Mouse (Mus musculus): Measurements from ENCODE around the gene Ano9. TPM values are rescaled to one million over a fixed set of nuclear protein-coding genes. Genes with fewer than 3 reads are reported as not detected.

Ano9 gene
- polyA plus RNA-seq, 1 experiment from 2014 or later, result 8.0 TPM

DNA sequence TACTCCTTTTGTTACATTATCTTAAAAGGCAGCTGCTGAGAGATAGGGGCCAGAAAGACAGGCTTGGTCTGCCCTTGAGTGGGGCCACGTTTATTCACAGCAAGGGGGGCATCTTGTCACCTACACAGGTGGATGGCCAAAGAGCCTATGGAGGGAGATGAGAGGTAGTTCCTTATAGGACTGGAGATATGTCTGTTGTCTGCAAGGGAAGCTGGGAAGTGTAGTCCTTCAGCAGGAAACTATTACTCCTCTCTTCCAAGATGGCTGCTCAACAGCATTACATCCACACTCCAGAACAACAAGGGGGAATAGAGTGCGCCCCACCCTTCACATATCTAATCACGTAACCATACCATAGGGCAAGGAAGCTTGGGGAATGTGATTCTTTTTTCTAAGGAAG is 1.9 kb upstream of the Ano9 start:
- no peak overlapping the region for H3K4me3 ChIP-seq (ENCODE audit: low read length)
- H3K9me3 ChIP-seq (ENCODE audit: low read length), result no peaks in the 10 kb centered on the region
- H3K27ac ChIP-seq (ENCODE audit: low read length), result no peak overlapping the region
- no peak overlapping the region for H3K9ac ChIP-seq (replicated peaks; ENCODE audit: low read length)
- H3K27me3 ChIP-seq (ENCODE audit: insufficient read depth, low read length), result no peaks in the 10 kb centered on the region
- ATAC-seq (ENCODE audit: low FRiP score, low TSS enrichment), result no peak
- no peaks in the 10 kb centered on the region for H3K36me3 ChIP-seq (ENCODE audit: insufficient read depth, low read length)
- H3K4me2 ChIP-seq (replicated peaks; ENCODE audit: low read depth, low read length), result no peak overlapping the region
- H3K4me1 ChIP-seq (ENCODE audit: insufficient read depth, low read length), result peaks cover 4% of the 10 kb centered on the region
- 74% methylated on average over 3 of the region's 3 CpGs for WGBS

DNA sequence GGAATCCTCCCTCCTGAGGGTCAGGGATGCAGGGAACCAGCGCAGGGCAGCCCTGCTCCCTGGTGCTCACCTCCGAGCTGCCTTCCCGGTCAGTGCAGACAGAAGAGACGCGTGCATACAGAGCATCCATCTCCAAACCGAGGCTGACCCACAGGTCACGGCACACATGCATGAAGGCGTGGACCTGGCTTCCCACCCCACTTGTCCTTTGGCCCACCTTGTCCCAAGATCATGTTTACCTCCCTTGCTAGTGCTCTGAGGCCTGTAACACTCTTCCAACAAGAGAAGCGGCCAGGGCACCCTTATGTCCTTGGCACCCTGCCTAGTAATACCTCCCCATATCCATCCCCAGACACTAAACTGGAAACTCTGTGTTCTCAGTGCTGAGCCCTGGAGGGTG is 1.7 kb downstream of the Ano9 start:
- Histone ChIP-seq H3K4me2 (replicated peaks; ENCODE audit: low read depth, low read length) (no peak overlapping the region), H3K27ac (ENCODE audit: low read length) (no peak overlapping the region), H3K36me3 (ENCODE audit: insufficient read depth, low read length) (no peaks in the 10 kb centered on the region), H3K9ac (replicated peaks; ENCODE audit: low read length) (no peak overlapping the region), H3K4me1 (ENCODE audit: insufficient read depth, low read length) (no peaks in the 10 kb centered on the region), H3K9me3 (ENCODE audit: low read length) (no peaks in the 10 kb centered on the region), H3K4me3 (ENCODE audit: low read length) (no peak overlapping the region), H3K27me3 (ENCODE audit: insufficient read depth, low read length) (no peaks in the 10 kb centered on the region)
- no peak for ATAC-seq (ENCODE audit: low FRiP score, low TSS enrichment)
- 87% methylated on average over 9 of the region's 9 CpGs for WGBS

DNA sequence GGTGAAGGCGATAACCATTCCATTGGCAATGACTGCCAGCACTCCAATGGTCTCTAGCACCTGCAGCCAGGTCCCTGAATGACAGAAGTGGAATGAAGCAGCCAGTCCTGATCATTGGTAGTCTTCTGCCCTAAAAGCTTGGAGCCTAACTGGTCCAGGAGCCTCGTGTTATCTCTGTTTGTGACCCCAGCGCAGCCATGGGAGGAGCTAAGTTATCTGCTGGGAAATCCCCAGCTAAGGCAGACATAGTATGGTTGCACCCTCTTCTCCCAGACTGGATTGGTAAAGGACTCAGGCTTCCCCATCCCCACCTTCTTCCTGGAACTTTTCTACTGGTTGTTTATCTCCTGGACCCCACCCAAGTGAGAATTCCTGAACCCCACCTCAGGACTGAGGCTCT is 14.4 kb downstream of the Ano9 start:
- 0 out of 2 replicates have a peak, but pooled peaks cover 9% of the 10 kb centered on the region for H3K27me3 ChIP-seq (ENCODE audit: insufficient read depth, low read length)
- H3K4me2 ChIP-seq (replicated peaks; ENCODE audit: low read depth, low read length), result no peak overlapping the region
- H3K36me3 ChIP-seq (ENCODE audit: insufficient read depth, low read length), result no peaks in the 10 kb centered on the region
- H3K4me1 ChIP-seq (ENCODE audit: insufficient read depth, low read length), result no peaks in the 10 kb centered on the region
- H3K9me3 ChIP-seq (ENCODE audit: low read length), result no peaks in the 10 kb centered on the region
- H3K27ac ChIP-seq (ENCODE audit: low read length), result no peak overlapping the region
- no peak overlapping the region for H3K4me3 ChIP-seq (ENCODE audit: low read length)
- ATAC-seq (ENCODE audit: low FRiP score, low TSS enrichment), result no peak
- 64% methylated on average over 3 of the region's 3 CpGs for WGBS
- H3K9ac ChIP-seq (replicated peaks; ENCODE audit: low read length), result no peak overlapping the region

DNA sequence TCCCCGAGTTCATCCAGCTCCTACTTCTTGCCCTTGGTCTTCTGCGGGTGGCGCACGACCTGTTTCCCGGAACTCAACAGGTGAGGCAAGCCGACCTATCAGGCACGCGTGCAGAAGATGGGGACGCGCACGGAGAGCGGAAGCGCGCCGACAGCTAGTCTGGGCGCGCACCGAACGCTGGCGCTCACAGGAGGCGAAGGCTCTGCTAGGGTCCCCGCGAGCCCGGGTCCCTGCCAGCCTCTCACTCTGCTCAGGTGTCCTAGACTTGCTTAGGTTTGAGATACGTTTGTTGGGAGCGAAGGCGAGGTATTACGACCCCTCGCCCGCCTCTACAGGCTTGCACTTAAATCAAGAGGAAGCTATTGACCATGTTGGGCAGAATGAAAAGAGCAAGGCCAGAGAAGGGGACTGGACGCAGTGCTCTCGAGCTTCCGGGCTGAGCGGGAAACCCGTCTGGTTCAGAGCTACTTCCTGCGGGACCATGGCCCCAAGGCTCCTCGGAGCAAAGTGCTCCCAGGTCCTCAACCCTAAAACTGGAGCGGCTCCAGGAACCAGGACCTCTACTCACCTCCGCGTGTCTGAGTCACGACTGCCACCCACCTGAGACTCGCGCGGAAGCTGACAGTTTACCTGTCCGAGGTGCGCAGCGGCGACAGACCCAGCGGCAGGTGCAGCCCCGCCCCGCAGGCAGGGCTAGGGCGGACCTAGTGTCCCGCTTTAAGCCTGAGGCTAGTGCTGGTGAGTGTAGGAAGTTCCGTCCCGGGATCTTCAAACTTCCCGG is 17.5 kb downstream of the Ano9 start, which contains the start of gene Sigirr:
Gene Sigirr, minus strand, starts transcription at position 662 of the 781 bp plus-strand sequence.
- Histone ChIP-seq H3K4me3 (ENCODE audit: low read length) (peak within 1 kb of the TSS; percentile 50), H3K27ac (ENCODE audit: low read length) (peak within 1 kb of the TSS; percentile 47; the same call in 1 of the 2 replicates), H3K4me2 (replicated peaks; ENCODE audit: low read depth, low read length) (peak within 1 kb of the TSS; percentile 77), H3K4me1 (ENCODE audit: insufficient read depth, low read length) (peaks cover 6% of the 10 kb centered on the region), H3K27me3 (ENCODE audit: insufficient read depth, low read length) (0 out of 2 replicates have a peak, but pooled peaks cover 9% of the 10 kb centered on the region), H3K9ac (replicated peaks; ENCODE audit: low read length) (peak within 1 kb of the TSS; percentile 61), H3K36me3 (ENCODE audit: insufficient read depth, low read length) (no peaks in the 10 kb centered on the region), H3K9me3 (ENCODE audit: low read length) (no peaks in the 10 kb centered on the region)
- ATAC-seq (ENCODE audit: low FRiP score, low TSS enrichment), result peak; percentile 61
- under 1% methylated on average over 56 of the region's 56 CpGs for WGBS

DNA sequence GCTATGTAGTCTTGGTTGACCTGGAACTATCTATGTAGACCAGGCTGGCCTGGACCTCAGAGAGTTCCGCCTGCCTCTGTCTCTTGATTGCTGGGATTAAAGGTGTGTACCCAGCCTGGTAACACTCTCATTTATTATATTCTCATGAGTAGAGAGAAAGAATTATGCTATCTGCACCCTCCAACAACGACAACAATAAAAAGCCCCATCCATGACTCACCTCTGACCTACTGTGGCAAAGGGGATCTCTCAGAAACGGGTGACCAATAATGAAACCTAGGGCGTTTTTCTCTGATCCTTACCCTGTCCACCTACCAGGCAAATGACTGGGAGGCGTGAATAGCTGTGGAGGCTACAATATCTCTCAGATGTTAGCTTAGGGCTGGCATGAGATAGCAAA is 20.4 kb downstream of the Ano9 start:
- H3K27ac ChIP-seq (ENCODE audit: low read length), result no peak overlapping the region
- peaks cover 20% of the 10 kb centered on the region for H3K4me1 ChIP-seq (ENCODE audit: insufficient read depth, low read length)
- H3K9me3 ChIP-seq (ENCODE audit: low read length), result no peaks in the 10 kb centered on the region
- no peaks in the 10 kb centered on the region for H3K36me3 ChIP-seq (ENCODE audit: insufficient read depth, low read length)
- WGBS, result 75% methylated on average over 5 of the region's 5 CpGs
- H3K4me3 ChIP-seq (ENCODE audit: low read length), result no peak overlapping the region
- H3K27me3 ChIP-seq (ENCODE audit: insufficient read depth, low read length), result 0 out of 2 replicates have a peak, but pooled peaks cover 9% of the 10 kb centered on the region
- H3K9ac ChIP-seq (replicated peaks; ENCODE audit: low read length), result no peak overlapping the region
- ATAC-seq (ENCODE audit: low FRiP score, low TSS enrichment), result no peak
- no peak overlapping the region for H3K4me2 ChIP-seq (replicated peaks; ENCODE audit: low read depth, low read length)

DNA sequence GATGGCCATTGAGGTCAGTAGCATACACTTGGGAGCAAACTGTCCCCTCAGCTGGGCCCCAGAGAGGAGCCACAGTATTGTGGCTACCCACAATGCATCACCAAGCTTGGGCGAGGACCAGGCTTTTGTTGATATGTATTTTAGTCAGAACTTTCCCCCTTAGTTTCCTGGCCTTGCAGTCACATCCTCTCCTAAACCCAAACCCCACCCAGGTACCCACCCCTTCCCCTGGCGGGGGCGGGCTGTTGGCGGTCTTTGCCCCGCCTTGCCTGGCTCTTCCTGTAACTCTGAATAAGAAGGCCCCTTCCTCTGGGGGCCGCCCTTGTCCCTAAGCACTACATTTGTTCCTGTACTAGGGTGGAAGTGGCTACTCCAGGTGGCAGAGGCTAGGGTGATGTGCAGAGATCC is 21.0 kb downstream of the Ano9 start:
- H3K9ac ChIP-seq (replicated peaks; ENCODE audit: low read length), result no peak overlapping the region; the same call in 1 of the 2 replicates
- H3K4me3 ChIP-seq (ENCODE audit: low read length), result 0 out of 2 replicates have a peak overlapping the region, but pooled peaks have one; percentile 13
- H3K27ac ChIP-seq (ENCODE audit: low read length), result 0 out of 2 replicates have a peak overlapping the region, but pooled peaks have one; percentile 37
- H3K27me3 ChIP-seq (ENCODE audit: insufficient read depth, low read length), result 0 out of 2 replicates have a peak, but pooled peaks cover 9% of the 10 kb centered on the region
- H3K4me2 ChIP-seq (replicated peaks; ENCODE audit: low read depth, low read length), result peak overlapping the region; percentile 36
- peaks cover 23% of the 10 kb centered on the region for H3K4me1 ChIP-seq (ENCODE audit: insufficient read depth, low read length)
- 0 out of 2 replicates have a peak, but pooled peaks have one; percentile 4 for ATAC-seq (ENCODE audit: low FRiP score, low TSS enrichment)
- 54% methylated on average over 6 of the region's 6 CpGs for WGBS
- no peaks in the 10 kb centered on the region for H3K9me3 ChIP-seq (ENCODE audit: low read length)
- no peaks in the 10 kb centered on the region for H3K36me3 ChIP-seq (ENCODE audit: insufficient read depth, low read length)

DNA sequence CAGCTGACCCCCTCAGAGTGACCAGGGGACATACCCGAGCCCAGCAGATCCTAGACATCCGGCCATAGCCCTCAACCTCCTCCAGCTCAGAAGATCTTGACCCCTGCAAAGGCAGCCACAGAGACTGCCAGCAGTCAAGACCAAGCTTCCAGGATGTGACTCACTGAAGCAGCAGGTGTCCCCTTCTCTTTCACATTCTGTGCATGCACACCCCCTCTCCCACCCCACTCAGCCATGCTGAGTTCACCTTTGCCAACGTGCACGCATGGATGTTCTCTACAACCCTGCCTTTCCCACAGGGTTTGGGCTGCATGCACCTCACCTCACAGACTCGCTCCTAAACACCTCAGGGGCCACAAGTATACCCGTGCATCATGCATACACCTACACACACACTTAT is 21.6 kb downstream of the Ano9 start:
- peak overlapping the region; percentile 93 for H3K27ac ChIP-seq (ENCODE audit: low read length)
- peaks cover 23% of the 10 kb centered on the region for H3K4me1 ChIP-seq (ENCODE audit: insufficient read depth, low read length)
- 77% methylated on average over 6 of the region's 6 CpGs for WGBS
- no peaks in the 10 kb centered on the region for H3K36me3 ChIP-seq (ENCODE audit: insufficient read depth, low read length)
- 0 out of 2 replicates have a peak, but pooled peaks cover 4% of the 10 kb centered on the region for H3K27me3 ChIP-seq (ENCODE audit: insufficient read depth, low read length)
- no peak for ATAC-seq (ENCODE audit: low FRiP score, low TSS enrichment)
- H3K4me2 ChIP-seq (replicated peaks; ENCODE audit: low read depth, low read length), result peak overlapping the region; percentile 36
- no peaks in the 10 kb centered on the region for H3K9me3 ChIP-seq (ENCODE audit: low read length)
- peak overlapping the region; percentile 32 for H3K9ac ChIP-seq (replicated peaks; ENCODE audit: low read length)
- no peak overlapping the region for H3K4me3 ChIP-seq (ENCODE audit: low read length)

DNA sequence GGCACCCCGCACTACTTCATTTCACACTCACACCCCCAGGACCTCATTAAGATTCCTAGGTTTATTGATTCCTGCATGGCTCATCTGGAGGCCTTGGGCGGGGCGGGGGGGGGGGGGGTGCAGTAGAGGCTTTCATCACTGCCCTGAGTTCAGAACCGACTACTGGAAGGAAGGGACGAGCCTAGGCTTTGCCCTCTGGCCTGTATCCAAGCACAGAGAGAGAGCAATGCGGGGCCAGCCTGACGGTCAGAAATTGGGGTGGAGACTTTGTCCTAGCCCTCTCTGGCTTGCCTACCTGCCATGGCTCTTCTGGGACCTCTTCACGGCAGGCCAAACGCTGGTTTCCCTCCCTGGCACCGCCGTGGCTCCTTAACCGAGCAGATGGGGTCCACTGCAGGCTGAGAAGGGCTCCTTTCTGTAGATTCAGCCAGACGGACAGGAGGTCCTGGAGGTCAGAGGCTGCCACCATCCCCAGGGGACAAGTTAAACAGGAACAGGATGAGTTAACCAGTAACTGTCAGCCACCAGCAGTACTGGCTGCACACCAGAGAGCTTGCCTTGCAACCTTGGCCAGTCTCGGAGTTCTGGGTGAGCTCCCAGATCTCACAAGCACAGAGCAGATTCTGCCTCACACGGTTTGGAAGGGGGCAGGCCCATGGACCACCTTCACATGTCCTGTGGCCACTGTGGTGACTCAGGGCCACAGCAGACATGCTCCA is 23.0 kb downstream of the Ano9 start:
- Histone ChIP-seq H3K9ac (replicated peaks; ENCODE audit: low read length) (peak overlapping the region; percentile 41), H3K36me3 (ENCODE audit: insufficient read depth, low read length) (no peaks in the 10 kb centered on the region), H3K27ac (ENCODE audit: low read length) (peak overlapping the region; percentile 93), H3K4me3 (ENCODE audit: low read length) (peak overlapping the region; percentile 12; the same call in 1 of the 2 replicates), H3K27me3 (ENCODE audit: insufficient read depth, low read length) (peaks cover 7% of the 10 kb centered on the region; the same call in 1 of the 2 replicates), H3K9me3 (ENCODE audit: low read length) (no peaks in the 10 kb centered on the region), H3K4me2 (replicated peaks; ENCODE audit: low read depth, low read length) (peak overlapping the region; percentile 36), H3K4me1 (ENCODE audit: insufficient read depth, low read length) (peaks cover 23% of the 10 kb centered on the region)
- WGBS, result 49% methylated on average over 15 of the region's 15 CpGs
- ATAC-seq (ENCODE audit: low FRiP score, low TSS enrichment), result peak; percentile 68

DNA sequence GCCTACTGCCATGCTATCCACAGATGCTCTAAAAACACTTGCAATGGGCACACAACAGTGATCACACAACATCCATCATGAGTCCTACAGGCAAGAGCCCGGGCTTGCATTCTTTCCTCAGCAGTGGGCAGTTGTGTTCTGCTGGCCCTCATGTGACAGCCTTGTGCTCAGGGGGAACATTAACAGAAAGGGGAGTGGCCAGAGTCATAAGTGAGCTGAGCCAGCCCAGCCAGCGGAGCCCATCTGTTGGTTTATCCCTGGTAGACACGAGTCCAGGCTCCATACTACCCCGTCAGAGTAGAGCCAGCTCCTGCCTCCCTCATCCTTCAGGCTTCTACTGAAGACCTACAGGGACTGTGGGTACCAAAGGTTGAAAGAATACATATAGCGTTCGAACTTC is 23.7 kb downstream of the Ano9 start:
- Histone ChIP-seq H3K27me3 (ENCODE audit: insufficient read depth, low read length) (peaks cover 14% of the 10 kb centered on the region; the same call in 1 of the 2 replicates), H3K9ac (replicated peaks; ENCODE audit: low read length) (peak overlapping the region; percentile 41; the same call in 1 of the 2 replicates), H3K4me2 (replicated peaks; ENCODE audit: low read depth, low read length) (peak overlapping the region; percentile 32), H3K27ac (ENCODE audit: low read length) (peak overlapping the region; percentile 93), H3K36me3 (ENCODE audit: insufficient read depth, low read length) (no peaks in the 10 kb centered on the region), H3K9me3 (ENCODE audit: low read length) (no peaks in the 10 kb centered on the region), H3K4me1 (ENCODE audit: insufficient read depth, low read length) (peaks cover 23% of the 10 kb centered on the region), H3K4me3 (ENCODE audit: low read length) (no peak overlapping the region)
- peak; percentile 59 for ATAC-seq (ENCODE audit: low FRiP score, low TSS enrichment)
- 66% methylated on average over 6 of the region's 6 CpGs for WGBS

Measured in kidney, embryonic 16.5 days (tissue).